Mouse (Mus musculus) neural tube, embryonic 10.5 days (tissue): ENCODE results near the gene Olfr811.

Experiments
- DNase-seq: peaks from one replicate; pipeline ENCODE4 v3.0.0-alpha.2; 2017; ENCODE audit warnings: low spot score; ENCODE audit errors: extremely low spot score

The Olfr811 gene

GRCm38 (mm10) chr10:129804296-129804695, at the start of gene Olfr811:
Gene Olfr811, minus strand, starts transcription at chr10:129804396.
- no peak for DNase-seq

DNA sequence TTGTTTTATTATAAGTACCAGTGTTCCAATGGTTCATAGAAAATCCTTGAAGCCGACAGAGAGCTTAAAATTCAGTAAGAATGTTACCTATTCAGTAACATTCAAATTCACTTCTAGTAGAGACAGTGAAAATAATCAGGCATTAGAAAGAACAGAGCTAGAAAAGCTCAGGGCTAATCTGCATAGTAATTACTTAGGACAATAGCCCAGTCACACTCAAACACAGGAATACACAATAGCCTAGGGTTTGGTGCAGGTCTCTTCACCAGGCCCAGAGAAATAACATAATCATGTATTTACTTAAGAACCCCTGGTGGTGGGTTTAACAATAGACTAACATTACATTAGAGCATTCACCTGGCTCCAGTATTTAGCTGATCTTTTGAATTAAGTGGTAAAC, 43.1 kb upstream of the Olfr811 start:
- DNase-seq, result no peak

GRCm38 (mm10) chr10:129845994-129846393, 41.8 kb upstream of the Olfr811 start, which contains the start of gene Olfr812:
Gene Olfr812, minus strand, starts transcription at chr10:129846094.
- no peak for DNase-seq

DNA sequence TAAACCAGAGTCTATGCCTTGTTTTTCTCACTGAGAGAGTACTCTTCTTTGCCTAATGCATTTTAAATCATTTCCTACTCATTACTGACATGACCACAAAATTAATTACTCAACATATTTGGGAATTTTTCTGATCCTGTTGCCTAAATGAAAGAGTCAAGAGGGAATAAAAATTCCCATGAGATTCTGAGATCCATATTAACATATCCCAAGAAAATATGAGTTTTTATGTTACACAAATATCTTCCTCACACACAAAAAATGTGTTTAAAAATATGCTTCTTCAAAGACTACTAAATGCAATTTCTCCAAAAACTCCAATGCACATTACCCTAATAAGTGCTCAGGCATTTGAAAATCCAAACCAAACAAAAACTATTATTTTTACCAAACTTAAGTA, 9.4 kb downstream of the Olfr811 start, which contains the start of gene Olfr810:
Gene Olfr810, minus strand, starts transcription at position 101 of the 400 bp plus-strand sequence.
- no peak for DNase-seq

DNA sequence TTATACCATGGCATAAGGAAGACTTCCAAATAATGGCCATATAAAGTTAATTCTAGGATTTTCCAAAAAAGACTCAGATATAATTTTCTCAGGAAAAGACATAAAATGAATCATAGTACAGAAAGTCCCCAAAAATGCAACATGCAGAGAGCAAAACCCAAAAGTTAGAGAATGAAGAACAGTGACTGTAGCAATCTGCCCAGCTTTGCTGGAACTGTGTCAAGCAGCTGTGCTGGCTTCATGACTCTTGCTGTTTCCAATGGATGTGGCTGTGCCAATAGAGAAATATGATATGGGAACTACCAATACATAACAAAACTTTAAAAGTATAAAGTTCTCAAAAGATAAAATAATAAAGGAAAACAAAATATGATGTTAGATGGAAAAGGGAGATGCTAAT, 26.1 kb downstream of the Olfr811 start:
- DNase-seq, result no peak

GRCm38 (mm10) chr10:129774338-129774737, 29.9 kb downstream of the Olfr811 start, which contains the start of gene Olfr809:
Gene Olfr809, plus strand, starts transcription at chr10:129774638.
- DNase-seq, result no peak

GRCm38 (mm10) chr10:129765182-129765581, 39.0 kb downstream of the Olfr811 start, which contains the start of gene Olfr808:
Gene Olfr808, plus strand, starts transcription at chr10:129765482.
- DNase-seq, result no peak

DNA sequence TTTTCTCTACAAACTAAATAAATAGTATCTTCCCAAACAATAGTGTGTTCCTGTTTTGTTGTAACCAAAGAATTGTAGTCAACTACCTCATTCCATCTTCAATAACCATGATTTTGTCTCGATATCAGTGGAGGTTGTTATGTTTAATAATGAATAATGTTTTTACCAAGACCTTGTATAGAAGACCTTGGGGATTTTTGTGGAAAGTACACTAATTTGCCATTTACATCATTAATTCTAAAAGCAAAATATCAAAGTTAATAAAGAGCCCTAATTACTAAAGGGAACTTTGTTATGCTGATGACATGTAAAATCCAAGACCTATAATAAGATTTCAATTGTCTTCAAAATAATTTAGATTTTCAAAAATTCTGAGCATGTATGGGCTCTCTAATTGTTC, 46.5 kb downstream of the Olfr811 start, which contains the start of gene Olfr807:
Gene Olfr807, minus strand, starts transcription at position 101 of the 400 bp plus-strand sequence.
- DNase-seq, result no peak
